Mouse (Mus musculus) heart, postnatal 14 days (tissue): Measurements from ENCODE around the gene Fam104a. TPM values are rescaled to one million over a fixed set of nuclear protein-coding genes. Genes with fewer than 3 reads are reported as not detected.

Experiments used
- DNase-seq, 2 experiments: peaks; one replicate each; pipeline ENCODE4 v3.0.0; 2021 to 2022
- intact Hi-C: fragments of 180-260 bp; cut with DNase I; formaldehyde crosslinking; loops from one replicate; pipeline ENCODE4 v1.15.1; 2025
- total RNA-seq, 2 experiments: library from RNA; stranded (reverse); gene quantifications; 2 replicates each; pipeline ENCODE4 v1.2.3; 2021

Fam104a gene
- total RNA-seq, 2 experiments from 2014 or later: 15.3 to 16.0 TPM

GRCm38 (mm10) chr11:113705966-113706652, 22.2 kb upstream of the Fam104a start:
- intact Hi-C loops: loop anchor here (10.0 kb wide), 1 partner anchor 929 kb away; no protein-coding TSS in a partner anchor
- DNase-seq: no peak

GRCm38 (mm10) chr11:113703758-113704157, 19.8 kb upstream of the Fam104a start:
- peak; percentile 83 to 86 for DNase-seq

DNA sequence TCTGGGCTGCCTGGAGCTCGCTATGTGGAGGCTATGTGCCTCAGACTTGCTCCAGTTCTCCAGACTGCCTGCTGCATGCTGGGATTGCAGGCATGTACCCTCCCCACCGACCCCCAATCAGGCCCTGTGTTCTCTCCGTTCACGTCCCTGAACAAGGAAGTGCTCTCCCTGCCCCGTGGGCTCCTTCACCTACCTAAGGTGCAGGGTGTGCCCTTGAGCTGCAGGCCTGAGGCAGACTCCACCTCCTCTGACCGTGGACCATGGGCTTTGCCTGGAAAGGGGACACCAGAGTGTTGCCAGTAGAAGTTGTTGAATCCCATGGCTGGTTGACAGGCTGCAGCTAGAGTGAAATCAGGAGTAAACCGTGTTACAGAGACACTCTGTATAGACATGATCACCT, 15.7 kb upstream of the Fam104a start:
- intact Hi-C loops: loop anchor here (10.0 kb wide), 1 partner anchor 935 kb away; no protein-coding TSS in a partner anchor
- DNase-seq: no peak

More at GRCm38 (mm10) chr11:113703758-113704157, 19.8 kb upstream of the Fam104a start:
- intact Hi-C loops: loop anchor here (1.0 to 10.0 kb wide), 3 partner anchors 47 to 931 kb away; partner anchors contain the start of gene Cdc42ep4

DNA sequence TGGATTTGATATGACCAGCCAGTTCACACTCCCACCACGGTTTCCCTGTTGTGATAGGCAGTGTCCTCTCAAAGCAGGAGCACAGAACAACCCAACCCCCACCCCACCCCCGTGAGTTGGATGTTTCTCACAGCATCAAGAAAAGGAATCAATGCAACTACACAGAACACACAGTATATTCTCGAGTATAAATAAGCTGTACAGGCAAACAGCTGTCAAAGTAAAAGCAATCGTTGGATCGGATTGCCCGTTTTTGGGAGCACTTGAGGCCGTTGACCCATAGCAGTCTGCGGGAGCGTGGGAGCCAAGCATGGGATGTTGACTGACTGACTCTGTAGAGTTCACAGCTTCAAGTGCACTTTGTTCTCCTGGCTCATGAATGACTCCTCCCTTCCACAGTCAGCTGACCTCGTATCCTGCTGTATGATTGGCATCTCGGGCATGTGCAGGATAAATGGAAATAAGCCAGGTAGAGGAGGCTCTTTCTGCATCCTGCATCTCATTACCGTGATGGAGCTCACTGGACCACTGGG, 14.1 kb upstream of the Fam104a start:
- intact Hi-C loops: no loop called here
- peak in 1 of 2 experiments; percentile 25 for DNase-seq

- intact Hi-C loops: no loop called here
- no peak for DNase-seq
These were observed 13.6 kb upstream of the Fam104a start for GRCm38 (mm10) chr11:113697571-113697970.

- DNase-seq: no peak
- intact Hi-C loops: no loop called here
These were observed 7.9 kb upstream of the Fam104a start for GRCm38 (mm10) chr11:113691851-113692250.

- no peak for DNase-seq
- intact Hi-C loops: no loop called here
These were observed 7.4 kb upstream of the Fam104a start for GRCm38 (mm10) chr11:113691318-113691717.

DNA sequence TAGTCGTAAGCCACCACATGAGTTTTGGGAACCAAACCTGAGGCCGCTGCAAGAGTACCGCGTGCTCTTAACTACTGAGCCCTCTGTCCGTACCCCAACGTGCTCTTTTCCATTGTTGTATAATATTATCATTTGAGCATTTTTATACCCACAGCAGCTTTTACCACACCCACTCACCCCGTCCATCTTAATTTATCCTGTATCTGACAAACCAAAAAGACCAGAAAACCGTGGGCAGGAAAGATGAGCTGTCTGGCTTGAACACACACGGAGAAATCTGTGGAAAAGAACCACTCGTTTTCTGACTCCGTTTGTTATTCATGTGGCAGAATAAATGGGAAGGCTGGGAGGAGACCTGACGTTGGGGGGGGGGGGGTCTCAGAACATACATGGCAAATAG, 6.6 kb upstream of the Fam104a start:
- intact Hi-C loops: no loop called here
- DNase-seq: no peak

- intact Hi-C loops: no loop called here
- no peak for DNase-seq
These were observed 3.1 kb upstream of the Fam104a start for GRCm38 (mm10) chr11:113687031-113687430.

DNA sequence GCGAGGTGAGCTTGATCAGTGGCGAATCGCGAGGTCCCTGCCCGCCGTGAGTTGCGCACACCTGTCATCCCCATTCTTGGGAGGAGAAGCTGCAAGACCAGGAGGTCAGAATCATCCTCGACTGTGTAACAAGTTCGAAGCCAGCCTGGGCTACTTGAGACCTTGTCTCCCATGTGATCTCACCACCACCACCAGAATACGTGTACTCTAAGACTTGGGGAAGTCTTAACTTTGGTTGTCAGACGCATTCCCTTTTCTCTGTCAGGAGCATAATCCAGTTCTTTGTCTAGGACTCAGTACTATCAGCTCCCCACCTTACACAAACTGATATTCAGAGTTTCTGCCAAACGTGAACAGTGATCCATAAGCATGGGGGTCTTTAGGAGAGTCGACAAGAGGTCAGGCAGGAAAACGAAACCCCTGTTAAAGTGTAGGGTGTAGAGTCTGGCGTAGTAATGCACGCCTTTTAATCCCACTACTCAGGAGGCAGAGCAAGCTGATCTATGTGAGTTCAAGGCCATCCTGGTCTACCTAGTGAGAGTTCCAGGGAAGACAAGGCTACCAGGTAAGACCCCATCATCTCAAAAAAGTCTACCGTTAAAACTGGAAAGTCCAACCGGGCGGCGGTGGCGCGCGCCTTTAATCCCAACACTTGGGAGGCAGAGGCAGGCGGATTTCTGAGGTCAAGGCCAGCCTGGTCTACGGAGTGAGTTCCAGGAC, 912 bp upstream of the Fam104a start:
- intact Hi-C loops: no loop called here
- no peak for DNase-seq

DNA sequence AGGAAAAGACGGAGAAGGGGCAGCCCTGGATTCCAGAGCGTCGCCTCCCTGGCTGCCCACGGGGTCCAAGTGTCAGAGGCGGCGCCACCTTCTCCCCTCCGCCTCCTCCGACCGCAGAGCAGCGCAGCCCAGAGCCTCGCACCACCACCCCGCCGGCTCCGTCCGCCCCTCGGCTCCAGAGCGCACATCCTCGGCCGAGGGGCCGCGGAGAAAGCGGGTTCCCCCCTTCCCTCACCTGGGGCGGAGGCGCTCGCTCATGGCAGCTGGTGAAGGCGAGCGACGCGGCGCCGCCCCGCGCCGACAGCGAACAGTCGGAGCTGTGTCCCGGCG, 363 bp downstream of the Fam104a start:
- no peak for DNase-seq
- intact Hi-C loops: loop anchor here (2.0 kb wide), 1 partner anchor 33 kb away; the partner anchor contains the start of gene Slc39a11

GRCm38 (mm10) chr11:113682897-113683626, 893 bp downstream of the Fam104a start:
- intact Hi-C loops: loop anchor here (2.0 kb wide), 1 partner anchor 32 kb away; the partner anchor contains the start of gene Slc39a11
- peak; percentile 53 to 59 for DNase-seq

DNA sequence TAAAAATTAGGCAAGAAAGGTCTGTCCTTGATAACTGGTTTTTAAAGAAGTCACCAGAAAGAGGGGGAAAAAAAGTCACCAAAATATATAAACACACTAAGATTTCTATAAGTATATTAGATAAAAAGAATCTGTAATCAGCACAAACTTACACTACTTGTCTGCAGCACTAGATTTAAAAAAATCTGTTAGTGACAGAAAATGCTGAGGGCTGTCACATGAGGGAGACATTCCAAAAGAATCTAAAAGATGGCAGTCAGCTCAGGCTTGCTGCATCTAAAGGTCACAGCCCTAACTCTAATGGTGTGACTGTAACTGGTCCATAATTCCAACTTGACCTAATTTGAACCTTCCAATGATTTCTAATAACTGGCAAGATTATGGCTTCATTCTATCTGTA, 2.0 kb downstream of the Fam104a start:
- intact Hi-C loops: loop anchor here (2.0 kb wide), 1 partner anchor 31 kb away; the partner anchor contains the start of gene Slc39a11
- no peak for DNase-seq

DNA sequence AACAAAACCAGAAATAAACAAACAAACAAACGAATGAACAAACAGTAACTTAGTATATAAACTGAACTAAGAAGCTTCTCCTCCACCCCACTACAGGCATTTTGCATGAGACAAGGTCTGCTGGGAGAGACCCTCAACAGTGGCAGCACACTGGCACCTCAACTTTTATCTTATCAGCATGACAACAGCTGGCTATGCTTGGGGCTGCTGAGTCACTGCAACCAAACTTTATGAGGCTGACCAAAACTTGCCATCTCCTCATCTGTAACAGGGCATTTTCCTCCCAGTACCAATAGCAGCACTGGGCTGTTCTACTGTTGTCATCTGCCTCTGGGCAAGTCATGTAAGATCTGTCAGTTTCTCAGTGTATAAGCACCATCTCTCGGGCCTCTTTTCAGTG, 3.0 kb downstream of the Fam104a start:
- no peak for DNase-seq
- intact Hi-C loops: no loop called here

DNA sequence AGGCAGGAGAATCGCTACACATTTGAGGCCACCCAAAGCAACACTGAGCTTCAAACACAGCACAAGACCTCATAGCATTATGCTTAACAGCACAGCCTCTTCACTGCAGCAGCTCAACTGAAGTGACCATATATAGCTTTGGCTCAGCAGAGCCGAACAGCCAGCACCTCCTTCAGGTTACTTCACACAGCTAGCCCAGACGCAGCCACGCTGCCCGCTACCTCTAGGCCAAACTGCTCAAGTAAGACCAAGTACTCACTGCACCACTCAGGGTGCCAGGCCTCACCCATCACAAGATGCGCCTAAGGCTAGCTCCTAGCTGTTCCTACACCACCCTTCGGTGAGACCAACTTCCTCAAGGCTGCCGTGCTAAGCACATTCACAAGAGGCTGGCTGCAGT, 5.6 kb downstream of the Fam104a start:
- no peak for DNase-seq
- intact Hi-C loops: no loop called here

GRCm38 (mm10) chr11:113677378-113677777, 6.6 kb downstream of the Fam104a start:
- no peak for DNase-seq
- intact Hi-C loops: no loop called here

- no peak for DNase-seq
- intact Hi-C loops: no loop called here
These were observed 7.1 kb downstream of the Fam104a start for GRCm38 (mm10) chr11:113676847-113677246.

DNA sequence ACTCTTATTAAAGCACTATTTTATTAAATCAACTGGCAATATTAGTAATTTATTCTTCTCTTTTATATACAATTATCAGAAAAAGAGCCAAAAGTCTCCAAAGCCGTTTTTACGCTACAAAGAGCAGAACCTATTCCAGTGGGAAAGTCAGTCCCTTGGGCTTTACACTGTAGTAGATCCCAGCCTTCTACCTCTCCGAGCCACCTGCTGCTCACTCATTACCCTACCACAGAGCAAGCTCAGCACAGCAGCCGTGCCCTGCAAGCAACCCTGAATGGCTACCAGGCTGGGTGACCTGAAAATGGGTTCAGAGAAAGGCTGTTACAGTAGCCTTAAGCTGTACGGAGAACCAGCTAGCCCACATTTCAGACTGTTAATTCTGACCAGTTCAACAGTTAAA, 9.4 kb downstream of the Fam104a start:
- DNase-seq: no peak
- intact Hi-C loops: no loop called here

- peak in 1 of 2 experiments; percentile 18 for DNase-seq
- intact Hi-C loops: no loop called here
These were observed 10.3 kb downstream of the Fam104a start for GRCm38 (mm10) chr11:113673614-113674013.

- intact Hi-C loops: no loop called here
- no peak for DNase-seq
These were observed 14.2 kb downstream of the Fam104a start for GRCm38 (mm10) chr11:113669711-113670110.

GRCm38 (mm10) chr11:113668857-113669256, 15.1 kb downstream of the Fam104a start:
- DNase-seq: no peak
- intact Hi-C loops: no loop called here
